Mouse (Mus musculus) adrenal gland (tissue): ENCODE data around the gene Itga9.

Experiments used
- intact Hi-C: fragments of 180-260 bp; cut with DNase I; formaldehyde crosslinking; loops from one replicate; pipeline ENCODE4 v1.15.1; 2025

The Itga9 gene

GRCm38 (mm10) chr9:118602576-118602975, 3.9 kb upstream of the Itga9 start:
- intact Hi-C loops: no loop called here

- intact Hi-C loops: loop anchor here (5.0 kb wide), 2 partner anchors 75 to 265 kb away; no protein-coding TSS in a partner anchor
Observed at GRCm38 (mm10) chr9:118606817-118607371, 404 bp downstream of the Itga9 start.

GRCm38 (mm10) chr9:118607701-118608401, 1.4 kb downstream of the Itga9 start:
- intact Hi-C loops: loop anchor here (5.0 kb wide), 2 partner anchors 74 to 264 kb away; no protein-coding TSS in a partner anchor

GRCm38 (mm10) chr9:118608556-118608955, 2.1 kb downstream of the Itga9 start:
- intact Hi-C loops: loop anchor here (5.0 kb wide), 2 partner anchors 74 to 264 kb away; no protein-coding TSS in a partner anchor

- intact Hi-C loops: loop anchor here (10.0 kb wide), 1 partner anchor 55 kb away; no protein-coding TSS in a partner anchor
Observed at GRCm38 (mm10) chr9:118610060-118610459, 3.6 kb downstream of the Itga9 start.

GRCm38 (mm10) chr9:118611111-118611541, 4.6 kb downstream of the Itga9 start:
- intact Hi-C loops: loop anchor here (10.0 kb wide), 1 partner anchor 54 kb away; no protein-coding TSS in a partner anchor

- intact Hi-C loops: loop anchor here (10.0 kb wide), 1 partner anchor 53 kb away; no protein-coding TSS in a partner anchor
Observed at GRCm38 (mm10) chr9:118611958-118612581, 5.6 kb downstream of the Itga9 start.

- intact Hi-C loops: loop anchor here (10.0 kb wide), 1 partner anchor 48 kb away; no protein-coding TSS in a partner anchor
Observed at GRCm38 (mm10) chr9:118617237-118617636, 10.7 kb downstream of the Itga9 start.

GRCm38 (mm10) chr9:118618732-118619250, 12.3 kb downstream of the Itga9 start:
- intact Hi-C loops: loop anchor here (10.0 kb wide), 1 partner anchor 46 kb away; no protein-coding TSS in a partner anchor

- intact Hi-C loops: no loop called here
Observed at GRCm38 (mm10) chr9:118620807-118621206, 14.3 kb downstream of the Itga9 start.

GRCm38 (mm10) chr9:118621691-118622090, 15.2 kb downstream of the Itga9 start:
- intact Hi-C loops: no loop called here

- intact Hi-C loops: no loop called here
Observed at GRCm38 (mm10) chr9:118622376-118623166, 16.1 kb downstream of the Itga9 start.

GRCm38 (mm10) chr9:118623483-118623882, 17.0 kb downstream of the Itga9 start:
- intact Hi-C loops: no loop called here

- intact Hi-C loops: no loop called here
Observed at GRCm38 (mm10) chr9:118624146-118624545, 17.7 kb downstream of the Itga9 start.

GRCm38 (mm10) chr9:118629763-118630379, 23.4 kb downstream of the Itga9 start:
- intact Hi-C loops: no loop called here

GRCm38 (mm10) chr9:118631775-118632757, 25.6 kb downstream of the Itga9 start:
- intact Hi-C loops: no loop called here

GRCm38 (mm10) chr9:118632758-118633143, 26.3 kb downstream of the Itga9 start:
- intact Hi-C loops: no loop called here

- intact Hi-C loops: no loop called here
Observed at GRCm38 (mm10) chr9:118638642-118639210, 32.2 kb downstream of the Itga9 start.
